Mouse (Mus musculus) adipose tissue, adult 10 weeks (tissue): ENCODE results near the gene Polk. TPM values are rescaled to one million over a fixed set of nuclear protein-coding genes. Genes with fewer than 3 reads are reported as not detected.

Experiments
- polyA plus RNA-seq: library from polyadenylated mRNA; stranded (reverse); fragments of 350-450 nt; fragmentation: Illumina TruSeq; extraction: RNeasy Lipid Tissue Mini Kit (QIAGEN cat#74804); gene quantifications from one replicate; pipeline ENCODE4 v1.2.3, GENCODE M21; 2014; ENCODE audit warnings: low read depth, low replicate concordance

Gene Polk
- polyA plus RNA-seq = 6.9 TPM

DNA sequence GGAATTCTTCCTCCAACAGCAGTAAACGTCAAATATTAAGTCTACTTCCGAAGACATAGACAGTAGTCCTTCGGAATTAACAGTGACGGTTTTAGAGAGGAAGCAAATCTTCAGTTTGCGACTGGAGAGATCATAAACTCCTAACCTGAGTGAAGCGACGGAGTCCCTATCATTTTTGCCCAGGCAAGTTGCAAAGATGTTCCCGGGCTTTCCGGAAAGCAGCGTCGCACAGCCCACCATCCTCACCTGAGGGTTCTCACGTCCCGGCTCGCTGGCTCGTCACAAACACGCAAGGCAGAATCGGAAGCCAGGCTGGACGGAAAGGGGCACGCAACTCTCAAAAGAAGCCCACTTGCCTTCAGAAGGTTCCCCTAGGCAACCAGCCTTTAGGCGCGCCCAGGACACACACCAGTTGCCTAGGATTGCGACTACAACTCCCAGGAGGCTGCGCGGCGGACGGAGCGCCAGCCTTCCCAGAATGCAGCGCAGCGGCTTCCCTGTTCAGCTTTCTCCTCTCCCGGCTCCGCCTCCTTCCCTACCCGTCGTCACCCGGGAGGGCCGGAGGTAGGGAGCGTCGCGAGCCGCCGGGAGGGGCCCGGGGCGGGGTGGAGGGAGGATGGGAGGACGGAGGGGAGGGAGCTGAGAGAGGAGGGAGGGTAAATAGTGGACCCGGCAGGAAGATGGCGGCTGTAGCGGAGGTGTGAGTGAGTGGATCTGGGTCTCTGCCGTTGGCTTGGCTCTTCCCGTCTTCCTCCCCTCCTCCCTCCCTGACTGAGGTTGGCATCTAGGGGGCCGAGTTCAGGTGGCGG is at the start of gene Polk, which contains the start of gene Col4a3bp:
TSS of gene Polk (minus strand) at position 499 of the 809 bp plus-strand sequence.
TSS of gene Col4a3bp (plus strand) at position 538 of the 809 bp plus-strand sequence.

DNA sequence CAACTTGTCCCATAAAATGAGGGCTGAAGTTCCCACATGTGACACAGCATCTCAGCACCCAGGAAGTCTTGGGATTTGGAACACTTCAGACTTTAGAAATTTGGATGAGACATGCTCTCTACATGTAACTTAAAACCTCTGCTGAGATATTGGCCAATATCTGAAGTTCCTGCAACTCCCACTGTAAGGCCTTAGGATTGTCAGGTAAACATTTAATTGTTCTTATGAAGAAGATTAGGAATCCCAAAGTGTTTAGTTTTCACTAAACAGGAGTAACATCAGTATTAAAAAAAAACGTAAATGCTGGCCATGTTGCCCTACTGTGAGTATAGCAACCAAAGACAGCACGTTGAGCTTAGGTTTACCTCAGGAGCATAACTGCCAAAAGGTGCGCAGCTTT is 51.9 kb downstream of the Polk start, which contains the start of gene Gm17622:
TSS of gene Gm17622 (plus strand) at position 301 of the 400 bp plus-strand sequence.

DNA sequence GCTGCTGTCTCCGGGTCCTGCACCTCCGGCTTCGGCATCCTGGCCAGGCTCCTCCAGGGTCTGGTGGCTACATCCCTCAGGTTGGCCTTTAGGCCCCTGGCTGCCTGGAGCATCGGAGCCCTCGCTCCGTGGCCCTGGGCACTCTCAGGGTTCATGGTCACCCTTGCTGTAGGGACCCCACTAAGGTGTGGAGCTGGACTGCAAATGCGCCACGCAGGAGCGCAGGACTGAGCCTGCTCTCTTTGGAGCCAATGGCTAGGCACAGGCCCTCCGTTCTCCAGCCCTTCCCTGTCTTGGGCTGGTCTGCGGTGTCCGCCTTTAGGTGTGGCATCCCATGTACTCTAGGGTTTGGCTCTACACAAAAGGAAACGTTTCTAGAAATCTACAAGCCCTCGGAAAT is 71.4 kb downstream of the Polk start, which contains the start of gene Ankdd1b:
TSS of gene Ankdd1b (minus strand) at position 242 of the 400 bp plus-strand sequence.

Other genes starting within 250 kb of the Polk start
- gene Poc5, start 154.3 kb downstream of the Polk start, polyA plus RNA-seq = 9.9 TPM
- 0.61 TPM for gene Ankdd1b, start 71.4 kb downstream of the Polk start, polyA plus RNA-seq
- gene Gm17622, start 51.8 kb downstream of the Polk start, polyA plus RNA-seq = not detected
- gene Col4a3bp, start within 50 bp of the Polk start, polyA plus RNA-seq = 21.9 TPM
- 35.1 TPM for gene Hmgcr, start 128.4 kb upstream of the Polk start, polyA plus RNA-seq
- 0.32 TPM for gene Ankrd31, start 205.7 kb upstream of the Polk start, polyA plus RNA-seq